Mouse (Mus musculus) cortical plate, adult 2 months (tissue): ENCODE data around the gene Cnr2.

Experiments used
- CTCF ChIP-seq: fragments of 200-500 bp; IDR thresholded peaks from 2 replicates; pipeline ENCODE4 v1.5.1; 2011; ENCODE audit warnings: mild to moderate bottlenecking, control low read depth, low read length; ENCODE audit not compliant: insufficient read depth; ENCODE audit errors: extremely low read depth
- POLR2A ChIP-seq: fragments of 200-500 bp; IDR thresholded peaks from 2 replicates; pipeline ENCODE4 v1.6.1; 2011; ENCODE audit warnings: mild to moderate bottlenecking, low read length, control low read depth; ENCODE audit not compliant: insufficient read depth; ENCODE audit errors: extremely low read depth

DNA sequence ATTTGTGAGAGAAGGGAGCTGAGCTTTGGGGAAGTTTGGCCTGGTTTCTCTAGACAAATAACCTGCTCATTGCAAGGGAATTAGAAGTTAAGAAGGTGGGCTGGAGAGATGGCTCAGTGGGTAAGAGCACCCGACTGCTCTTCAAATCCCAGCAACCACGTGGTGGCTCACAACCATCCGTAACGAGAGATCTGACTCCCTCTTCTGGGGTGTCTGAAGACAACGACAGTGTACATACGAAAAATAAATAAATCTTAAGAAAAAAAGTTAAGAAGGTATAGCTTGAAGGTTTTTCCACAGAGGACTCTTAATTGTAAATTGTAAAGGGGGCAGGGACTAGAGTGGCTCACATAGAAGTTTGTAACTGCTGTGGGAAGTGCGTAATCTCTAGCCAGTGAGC lies 19.6 kb upstream of the Cnr2 start:
- TF ChIP-seq POLR2A, result no peak
- TF ChIP-seq CTCF, result no peak
